Mouse (Mus musculus): Measurements from ENCODE around the gene 4930407I10Rik. TPM values are rescaled to one million over a fixed set of nuclear protein-coding genes. Genes with fewer than 3 reads are reported as not detected.

4930407I10Rik gene
- polyA plus RNA-seq, 1 experiment from 2014 or later = not detected

Other genes starting within 250 kb of the 4930407I10Rik start
- gene Tob2, start 200.4 kb upstream of the 4930407I10Rik start, polyA plus RNA-seq (2016; fragmentation: Nextera tagmentation; extraction: Ambion mirVana) = 12.8 and 14.5 TPM in 2 replicates
- 140 and 145 TPM in 2 replicates for gene Phf5a, start 187.2 kb upstream of the 4930407I10Rik start, polyA plus RNA-seq (2016; fragmentation: Nextera tagmentation; extraction: Ambion mirVana)
- 131 and 132 TPM in 2 replicates for gene Aco2, start 186.8 kb upstream of the 4930407I10Rik start, polyA plus RNA-seq (2016; fragmentation: Nextera tagmentation; extraction: Ambion mirVana)
- gene Polr3h, start 132.9 kb upstream of the 4930407I10Rik start, polyA plus RNA-seq (2016; fragmentation: Nextera tagmentation; extraction: Ambion mirVana) = 87.2 and 96.3 TPM in 2 replicates
- 1.8 and 2.5 TPM in 2 replicates for gene Csdc2, start 122.4 kb upstream of the 4930407I10Rik start, polyA plus RNA-seq (2016; fragmentation: Nextera tagmentation; extraction: Ambion mirVana)
- 24.6 and 28.0 TPM in 2 replicates for gene Pmm1, start 98.2 kb upstream of the 4930407I10Rik start, polyA plus RNA-seq (2016; fragmentation: Nextera tagmentation; extraction: Ambion mirVana)
- not detected in 2 replicates for gene 1700029P11Rik, start 78.6 kb upstream of the 4930407I10Rik start, polyA plus RNA-seq (2016; fragmentation: Nextera tagmentation; extraction: Ambion mirVana)
- gene Xrcc6, start 71.3 kb upstream of the 4930407I10Rik start, polyA plus RNA-seq (2016; fragmentation: Nextera tagmentation; extraction: Ambion mirVana) = 94.9 and 98.7 TPM in 2 replicates
- 19.6 and 21.8 TPM in 2 replicates for gene Desi1, start 25.3 kb upstream of the 4930407I10Rik start, polyA plus RNA-seq (2016; fragmentation: Nextera tagmentation; extraction: Ambion mirVana)
- gene Snu13, start 11.6 kb upstream of the 4930407I10Rik start, polyA plus RNA-seq (2016; fragmentation: Nextera tagmentation; extraction: Ambion mirVana) = 232 and 235 TPM in 2 replicates
- not detected in 2 replicates for gene Mei1, start 10.8 kb downstream of the 4930407I10Rik start, polyA plus RNA-seq (2016; fragmentation: Nextera tagmentation; extraction: Ambion mirVana)
- 12.2 TPM in 2 replicates for gene Ccdc134, start 68.8 kb downstream of the 4930407I10Rik start, polyA plus RNA-seq (2016; fragmentation: Nextera tagmentation; extraction: Ambion mirVana)
- 96.9 and 99.4 TPM in 2 replicates for gene Srebf2, start 88.0 kb downstream of the 4930407I10Rik start, polyA plus RNA-seq (2016; fragmentation: Nextera tagmentation; extraction: Ambion mirVana)
- 0.31 and 0.37 TPM in 2 replicates for gene Shisa8, start 153.7 kb downstream of the 4930407I10Rik start, polyA plus RNA-seq (2016; fragmentation: Nextera tagmentation; extraction: Ambion mirVana)
- 0.30 TPM in 2 replicates for gene Tnfrsf13c, start 165.2 kb downstream of the 4930407I10Rik start, polyA plus RNA-seq (2016; fragmentation: Nextera tagmentation; extraction: Ambion mirVana)
- 48.3 and 51.2 TPM in 2 replicates for gene Cenpm, start 185.6 kb downstream of the 4930407I10Rik start, polyA plus RNA-seq (2016; fragmentation: Nextera tagmentation; extraction: Ambion mirVana)
- gene 1500009C09Rik, start 193.2 kb downstream of the 4930407I10Rik start, polyA plus RNA-seq (2016; fragmentation: Nextera tagmentation; extraction: Ambion mirVana) = not detected in 2 replicates
- 0.81 and 1.4 TPM in 2 replicates for gene Sept3, start 215.7 kb downstream of the 4930407I10Rik start, polyA plus RNA-seq (2016; fragmentation: Nextera tagmentation; extraction: Ambion mirVana)
- 0.22 and 0.31 TPM in 2 replicates for gene Wbp2nl, start 239.8 kb downstream of the 4930407I10Rik start, polyA plus RNA-seq (2016; fragmentation: Nextera tagmentation; extraction: Ambion mirVana)